Mouse (Mus musculus) ES-Bruce4 (cell line): Measurements from ENCODE around the gene Btbd2.

Experiments
- CTCF ChIP-seq: IDR thresholded peaks from one replicate; pipeline ENCODE4 v1.8.1; 2011; ENCODE audit warnings: low read depth, low read length
- EP300 ChIP-seq: IDR thresholded peaks from 2 replicates; pipeline ENCODE4 v1.6.1; 2011; ENCODE audit warnings: low read depth, low read length; ENCODE audit not compliant: insufficient read depth
- POLR2A ChIP-seq: IDR thresholded peaks from one replicate; pipeline ENCODE4 v1.8.1; 2011; ENCODE audit warnings: low read length; ENCODE audit not compliant: insufficient read depth

DNA sequence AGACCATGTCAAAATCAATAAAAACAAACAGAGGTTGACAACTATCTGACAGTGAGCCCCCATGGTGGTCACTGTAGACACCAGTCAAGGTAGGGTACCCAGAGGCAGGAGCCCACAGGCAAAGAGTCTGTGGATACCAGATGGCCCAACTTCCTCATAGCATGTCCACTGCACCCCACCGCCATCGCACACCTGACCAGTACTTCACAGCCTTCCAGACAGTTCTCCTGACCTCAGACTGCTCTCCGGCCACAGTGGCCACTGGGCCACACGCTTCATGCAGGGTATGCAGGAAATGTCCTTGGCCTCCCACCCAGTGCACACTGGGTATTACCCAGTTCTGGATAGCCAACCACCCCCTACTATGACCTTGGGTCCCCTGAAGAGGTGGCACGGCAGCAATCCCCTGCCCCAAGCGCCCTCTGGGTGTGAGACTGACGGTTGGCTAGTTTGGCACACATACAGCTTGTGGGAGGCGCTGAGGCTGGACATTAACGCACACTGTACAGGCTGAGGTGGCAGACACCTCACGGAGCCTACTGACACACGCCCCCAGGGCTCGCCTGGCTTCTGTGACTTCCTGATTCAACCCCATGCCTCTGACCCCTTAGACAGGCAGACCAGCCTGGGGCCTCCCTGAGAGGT lies 36.7 kb upstream of the Btbd2 start:
- TF ChIP-seq CTCF (no peak), POLR2A (no peak), EP300 (no peak)
